Mouse (Mus musculus) lung, embryonic 14.5 days (tissue): Measurements from ENCODE around the gene Rapgefl1. TPM values are rescaled to one million over a fixed set of nuclear protein-coding genes. Genes with fewer than 3 reads are reported as not detected.
A peak's percentile ranks its signal among the peaks of the same experiment; 100 is the strongest.

Experiments used
- ATAC-seq: fragments of 200-750 bp; cut with Nextera tagmentation; 2 replicates; pipeline ENCODE4 v1.8.0; 2017; ENCODE audit warnings: mild to moderate bottlenecking, moderate TSS enrichment, moderate library complexity; ENCODE audit not compliant: insufficient read depth
- DNase-seq: peaks from one replicate; pipeline ENCODE4 v3.0.0-alpha.2; 2015
- H3K27ac ChIP-seq: fragments of 300-500 bp; sonication (generic); 2 replicates; pipeline ENCODE4 v1.5.1; 2014; ENCODE audit warnings: low read depth, mild to moderate bottlenecking, moderate library complexity
- H3K27me3 ChIP-seq: fragments of 300-500 bp; sonication (generic); 2 replicates; pipeline ENCODE4 v1.6.1; 2014; ENCODE audit warnings: low read length, control low read depth; ENCODE audit not compliant: insufficient read depth
- H3K36me3 ChIP-seq: fragments of 300-500 bp; sonication (generic); 2 replicates; pipeline ENCODE4 v1.6.1; 2014; ENCODE audit warnings: control low read depth; ENCODE audit not compliant: insufficient read depth
- H3K4me1 ChIP-seq: fragments of 300-500 bp; sonication (generic); 2 replicates; pipeline ENCODE4 v1.6.1; 2014; ENCODE audit warnings: antibody characterized with exemption, control low read depth; ENCODE audit not compliant: insufficient read depth
- H3K4me2 ChIP-seq: fragments of 300-500 bp; sonication (generic); 2 replicates; pipeline ENCODE4 v1.6.1; 2014; ENCODE audit warnings: mild to moderate bottlenecking
- H3K4me3 ChIP-seq: fragments of 300-500 bp; sonication (generic); 2 replicates; pipeline ENCODE4 v1.5.1; 2014; ENCODE audit warnings: low read depth, low read length
- H3K9ac ChIP-seq: fragments of 300-500 bp; sonication (generic); 2 replicates; pipeline ENCODE4 v1.6.1; 2014
- H3K9me3 ChIP-seq: fragments of 300-500 bp; sonication (generic); 2 replicates; pipeline ENCODE4 v1.6.1; 2016; ENCODE audit warnings: low read depth, low read length, control low read depth
- CTCF ChIP-seq: IDR thresholded peaks from 2 replicates; pipeline ENCODE4 v1.5.1; 2016; ENCODE audit warnings: antibody characterized with exemption, low read depth
- WGBS: fragments of 180-500 bp; shearing (Covaris S2); extraction: QIAGEN DNeasy Blood & Tissue Kit; methylation state at CpG from one replicate; pipeline ENCODE4 v1.1.7; 2014; 5-methylcytosine and 5-hydroxymethylcytosine counted together
- polyA plus RNA-seq: library from polyadenylated mRNA; unstranded; fragments of >200 nt; fragmentation: Nextera tagmentation; extraction: Ambion mirVana; gene quantifications from 2 replicates; pipeline ENCODE4 v1.2.1, GENCODE M21; 2014

Rapgefl1 gene
- polyA plus RNA-seq, 1 experiment from 2014 or later: 2.1 TPM

DNA sequence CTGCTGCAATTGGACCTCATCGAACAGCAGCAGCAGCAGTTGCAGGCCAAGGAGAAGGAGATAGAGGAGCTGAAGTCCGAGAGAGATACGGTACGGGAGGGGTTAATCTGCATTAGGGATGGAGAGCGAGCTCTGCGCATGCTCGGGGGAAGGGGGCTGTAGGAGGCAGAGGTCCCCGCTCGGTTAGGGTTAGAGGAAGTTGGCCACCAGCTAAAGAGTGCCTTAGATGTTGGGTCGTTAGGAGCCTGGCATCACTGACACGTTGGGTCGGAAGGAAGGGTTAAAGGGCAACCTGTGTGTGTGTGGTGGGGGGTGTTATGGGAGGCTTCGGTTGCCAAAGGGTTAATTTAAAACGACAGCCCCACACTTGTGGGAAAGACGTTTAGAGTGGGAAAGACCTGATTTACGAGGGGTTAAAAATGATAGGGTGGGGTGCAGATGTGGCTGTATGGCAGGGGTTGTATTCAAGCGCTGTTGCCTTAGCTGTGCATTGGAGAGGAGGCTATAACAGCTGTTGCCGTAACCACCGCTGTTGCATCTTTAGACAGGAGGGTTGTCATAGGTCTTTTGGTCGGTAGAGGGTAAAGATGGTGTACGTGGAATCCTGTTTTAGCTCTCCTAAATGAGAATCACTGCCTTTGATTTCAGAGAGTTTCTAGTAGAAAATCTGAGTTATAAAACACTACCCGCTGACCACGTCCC lies 39.9 kb upstream of the Rapgefl1 start:
- WGBS: 2% methylated on average over 23 of the region's 23 CpGs
- peak; percentile 1; the same call in 1 of the 2 replicates for TF ChIP-seq CTCF
- Histone ChIP-seq H3K9ac (peak overlapping the region; percentile 99), H3K36me3 (peaks cover 44% of the 10 kb centered on the region), H3K4me3 (peak overlapping the region; percentile 100), H3K9me3 (no peaks in the 10 kb centered on the region), H3K27ac (peak overlapping the region; percentile 100), H3K4me2 (peak overlapping the region; percentile 85), H3K4me1 (peaks cover 17% of the 10 kb centered on the region), H3K27me3 (no peaks in the 10 kb centered on the region)
- peak; percentile 84 for DNase-seq
- peak; percentile 35 for ATAC-seq

- no peak for DNase-seq
- peak overlapping the region; percentile 100 for H3K4me3 ChIP-seq
- no peak for ATAC-seq
- no peaks in the 10 kb centered on the region for H3K9me3 ChIP-seq
- peak overlapping the region; percentile 85 for H3K4me2 ChIP-seq
- H3K27ac ChIP-seq: peak overlapping the region; percentile 58; the same call in 1 of the 2 replicates
- WGBS: 2% methylated on average over 5 of the region's 5 CpGs
- peak overlapping the region; percentile 99 for H3K9ac ChIP-seq
- TF ChIP-seq CTCF: no peak
- peaks cover 51% of the 10 kb centered on the region for H3K36me3 ChIP-seq
- no peaks in the 10 kb centered on the region for H3K27me3 ChIP-seq
- peaks cover 17% of the 10 kb centered on the region for H3K4me1 ChIP-seq
These were observed 39.3 kb upstream of the Rapgefl1 start for GRCm38 (mm10) chr11:98797306-98797705.

DNA sequence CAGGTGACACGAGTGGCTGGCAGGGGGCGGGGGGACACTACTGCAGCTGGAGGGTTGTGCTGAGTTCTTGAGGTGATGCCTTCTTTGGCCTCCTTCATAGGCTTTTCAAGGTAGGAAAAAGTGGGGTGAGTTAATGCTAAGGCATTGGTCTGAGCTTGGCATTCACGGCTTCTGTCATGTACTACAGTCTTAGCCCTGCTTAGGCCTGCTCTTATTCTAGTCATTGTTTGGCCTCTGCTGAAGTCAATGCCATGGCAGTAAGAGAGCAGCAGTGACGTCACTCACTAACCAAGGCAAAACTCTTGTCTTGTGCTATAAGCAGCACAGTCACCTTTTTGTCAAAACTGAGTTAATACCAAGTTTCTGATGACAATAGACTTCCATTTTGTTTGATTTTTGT lies 38.7 kb upstream of the Rapgefl1 start:
- no peak for ATAC-seq
- Histone ChIP-seq H3K27me3 (no peaks in the 10 kb centered on the region), H3K27ac (peak overlapping the region; percentile 58; the same call in 1 of the 2 replicates), H3K4me2 (peak overlapping the region; percentile 85), H3K9me3 (no peaks in the 10 kb centered on the region), H3K36me3 (peaks cover 57% of the 10 kb centered on the region), H3K9ac (peak overlapping the region; percentile 99), H3K4me1 (peaks cover 17% of the 10 kb centered on the region), H3K4me3 (peak overlapping the region; percentile 100)
- peak; percentile 43 for DNase-seq
- 40% methylated on average over 4 of the region's 4 CpGs for WGBS
- no peak for TF ChIP-seq CTCF

GRCm38 (mm10) chr11:98804605-98805004 lies 32.0 kb upstream of the Rapgefl1 start, which contains the start of gene Casc3:
Gene Casc3 (plus strand): TSS chr11:98804905.
- DNase-seq (no peak), ATAC-seq (no peak)
- TF ChIP-seq CTCF: no peak
- no peak within 1 kb of the TSS for H3K27ac ChIP-seq
- peaks cover 86% of the 10 kb centered on the region for H3K36me3 ChIP-seq
- H3K27me3 ChIP-seq: no peaks in the 10 kb centered on the region
- no peak within 1 kb of the TSS for H3K4me2 ChIP-seq
- no peaks in the 10 kb centered on the region for H3K9me3 ChIP-seq
- H3K4me1 ChIP-seq: peaks cover 3% of the 10 kb centered on the region; the same call in 1 of the 2 replicates
- no peak within 1 kb of the TSS for H3K4me3 ChIP-seq
- 90% methylated on average over 5 of the region's 5 CpGs for WGBS
- H3K9ac ChIP-seq: no peak within 1 kb of the TSS

- Histone ChIP-seq H3K4me3 (peak overlapping the region; percentile 84; the same call in 1 of the 2 replicates), H3K9ac (0 out of 2 replicates have a peak overlapping the region, but pooled peaks have one; percentile 89), H3K27ac (peak overlapping the region; percentile 96; the same call in 1 of the 2 replicates), H3K4me1 (peaks cover 9% of the 10 kb centered on the region), H3K27me3 (no peaks in the 10 kb centered on the region), H3K4me2 (peak overlapping the region; percentile 72), H3K9me3 (no peaks in the 10 kb centered on the region), H3K36me3 (peaks cover 67% of the 10 kb centered on the region)
- 63% methylated on average over 2 of the region's 2 CpGs for WGBS
- DNase-seq (no peak), ATAC-seq (no peak)
- no peak for TF ChIP-seq CTCF
These were observed 28.2 kb upstream of the Rapgefl1 start for GRCm38 (mm10) chr11:98808417-98808816.

GRCm38 (mm10) chr11:98809457-98810290 lies 26.9 kb upstream of the Rapgefl1 start:
- H3K9me3 ChIP-seq: no peaks in the 10 kb centered on the region
- H3K4me2 ChIP-seq: peak overlapping the region; percentile 72
- peak; percentile 98 for ATAC-seq
- no peaks in the 10 kb centered on the region for H3K27me3 ChIP-seq
- peaks cover 9% of the 10 kb centered on the region for H3K4me1 ChIP-seq
- H3K36me3 ChIP-seq: peaks cover 66% of the 10 kb centered on the region
- DNase-seq: peak; percentile 100
- H3K4me3 ChIP-seq: peak overlapping the region; percentile 84
- TF ChIP-seq CTCF: peak; percentile 52
- WGBS: under 1% methylated on average over 81 of the region's 84 CpGs
- H3K9ac ChIP-seq: peak overlapping the region; percentile 89
- peak overlapping the region; percentile 96 for H3K27ac ChIP-seq
